Mouse (Mus musculus) hindbrain, postnatal 0 days (tissue): ENCODE data around the gene Upp1. TPM values are rescaled to one million over a fixed set of nuclear protein-coding genes. Genes with fewer than 3 reads are reported as not detected.

Source experiments
- ATAC-seq: fragments of 200-750 bp; cut with Nextera tagmentation; 2 replicates; pipeline ENCODE4 v1.8.0; 2017; ENCODE audit warnings: mild to moderate bottlenecking, moderate TSS enrichment, moderate library complexity
- DNase-seq: peaks from one replicate; pipeline ENCODE4 v3.0.0-alpha.2; 2015; ENCODE audit warnings: low spot score
- H3K27ac ChIP-seq: fragments of 300-500 bp; sonication (generic); 2 replicates; pipeline ENCODE4 v1.5.1; 2014; ENCODE audit warnings: mild to moderate bottlenecking
- H3K27me3 ChIP-seq: fragments of 300-500 bp; sonication (generic); 2 replicates; pipeline ENCODE4 v1.6.1; 2014; ENCODE audit warnings: low read length, mixed read lengths; ENCODE audit not compliant: insufficient read depth
- H3K36me3 ChIP-seq: fragments of 300-500 bp; sonication (generic); 2 replicates; pipeline ENCODE4 v1.6.1; 2014; ENCODE audit warnings: low read length, mixed read lengths; ENCODE audit not compliant: insufficient read depth
- H3K4me1 ChIP-seq: fragments of 300-500 bp; sonication (generic); 2 replicates; pipeline ENCODE4 v1.6.1; 2014; ENCODE audit warnings: antibody characterized with exemption, low read length, mixed read lengths; ENCODE audit not compliant: insufficient read depth
- H3K4me2 ChIP-seq: fragments of 300-500 bp; sonication (generic); 2 replicates; pipeline ENCODE4 v1.6.1; 2014; ENCODE audit warnings: low read depth, mild to moderate bottlenecking, low read length, moderate library complexity, mixed read lengths
- H3K4me3 ChIP-seq: fragments of 300-500 bp; sonication (generic); 2 replicates; pipeline ENCODE4 v1.5.1; 2014; ENCODE audit warnings: low read length
- H3K9ac ChIP-seq: fragments of 300-500 bp; sonication (generic); replicated peaks from 2 replicates; pipeline ENCODE4 v1.6.1; 2014; ENCODE audit warnings: mild to moderate bottlenecking, low read length, moderate library complexity, mixed read lengths
- H3K9me3 ChIP-seq: fragments of 300-500 bp; sonication (generic); 2 replicates; pipeline ENCODE4 v1.6.1; 2016; ENCODE audit warnings: low read length, mixed read lengths
- CTCF ChIP-seq: IDR thresholded peaks from 2 replicates; pipeline ENCODE4 v1.5.1; 2016; ENCODE audit warnings: antibody characterized with exemption, control low read depth, low read depth
- WGBS: fragments of 180-500 bp; shearing (Covaris S2); extraction: QIAGEN DNeasy Blood & Tissue Kit; methylation state at CpG from one replicate; pipeline ENCODE4 v1.1.7; 2014; 5-methylcytosine and 5-hydroxymethylcytosine counted together
- polyA plus RNA-seq: library from polyadenylated mRNA; unstranded; fragments of >200 nt; fragmentation: Nextera tagmentation; extraction: Ambion mirVana; gene quantifications from 2 replicates; pipeline ENCODE4 v1.2.1, GENCODE M21; 2015
- total RNA-seq: library from RNA; depleted of rRNA; stranded (reverse); fragments of >200 nt; gene quantifications from 2 replicates; pipeline ENCODE4 v1.2.3, GENCODE M21; 2014; rRNA removed

Upp1 gene
- 4.3 and 6.5 TPM in 2 replicates for total RNA-seq
- 5.1 and 6.3 TPM in 2 replicates for polyA plus RNA-seq

DNA sequence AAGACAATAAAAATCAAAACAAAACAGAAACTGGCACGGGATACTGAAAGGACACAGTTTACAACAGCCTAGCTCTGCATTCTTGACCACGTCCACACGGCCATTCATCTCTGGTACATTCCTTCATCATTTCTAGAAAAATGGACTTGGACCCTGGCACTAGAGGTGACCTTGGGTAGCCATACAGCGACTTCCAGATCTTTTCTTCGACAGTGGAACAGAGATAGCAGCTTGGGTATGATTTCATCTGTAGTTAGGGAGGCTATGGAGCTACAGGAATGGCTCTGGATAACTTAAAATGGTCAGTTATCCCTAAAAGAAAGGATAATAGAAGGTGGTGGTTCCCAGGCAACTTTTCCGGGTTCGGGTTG lies at the start of gene Upp1:
Gene Upp1 (plus strand): TSS at position 54 of the 371 bp plus-strand sequence.
- Histone ChIP-seq H3K9ac (peak within 1 kb of the TSS; percentile 22; the same call in 1 of the 2 replicates), H3K27ac (no peak within 1 kb of the TSS; the same call in 1 of the 2 replicates), H3K36me3 (no peaks in the 10 kb centered on the region), H3K27me3 (peaks cover 9% of the 10 kb centered on the region; the same call in 1 of the 2 replicates), H3K4me2 (peak within 1 kb of the TSS; percentile 98), H3K4me1 (peaks cover 6% of the 10 kb centered on the region), H3K4me3 (peak within 1 kb of the TSS; percentile 44), H3K9me3 (no peaks in the 10 kb centered on the region)
- 5% methylated on average over 7 of the region's 7 CpGs for WGBS
- 0 out of 2 replicates have a peak, but pooled peaks have one; percentile 6 for ATAC-seq
- TF ChIP-seq CTCF, result no peak
- DNase-seq, result no peak

DNA sequence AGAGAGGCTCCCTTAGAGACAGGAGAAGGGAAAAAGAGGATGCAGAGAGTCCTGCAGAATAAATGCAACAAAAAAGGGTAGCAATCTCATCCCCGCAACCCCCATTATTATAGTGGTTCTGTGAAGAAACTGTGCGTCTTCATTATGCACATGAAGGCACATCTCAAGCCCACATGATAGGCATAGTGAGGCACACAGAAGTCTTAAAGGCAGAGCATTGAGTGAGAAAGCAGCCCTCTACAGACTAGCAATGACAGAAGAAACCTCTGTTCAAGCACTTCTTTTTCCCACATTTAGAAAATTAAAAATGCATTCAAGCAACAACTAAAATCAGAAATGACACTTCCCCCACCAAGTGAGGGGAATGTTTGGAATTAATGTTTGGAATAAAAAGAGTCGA lies 41.5 kb upstream of the Upp1 start:
- H3K9me3 ChIP-seq, result no peaks in the 10 kb centered on the region
- DNase-seq, result no peak
- H3K27me3 ChIP-seq, result no peaks in the 10 kb centered on the region
- no peaks in the 10 kb centered on the region for H3K4me1 ChIP-seq
- no peak overlapping the region for H3K4me2 ChIP-seq
- no peaks in the 10 kb centered on the region for H3K36me3 ChIP-seq
- H3K9ac ChIP-seq, result no peak overlapping the region
- no peak for TF ChIP-seq CTCF
- ATAC-seq, result no peak
- H3K27ac ChIP-seq, result no peak overlapping the region
- WGBS, result 82% methylated on average over 3 of the region's 3 CpGs
- H3K4me3 ChIP-seq, result no peak overlapping the region

DNA sequence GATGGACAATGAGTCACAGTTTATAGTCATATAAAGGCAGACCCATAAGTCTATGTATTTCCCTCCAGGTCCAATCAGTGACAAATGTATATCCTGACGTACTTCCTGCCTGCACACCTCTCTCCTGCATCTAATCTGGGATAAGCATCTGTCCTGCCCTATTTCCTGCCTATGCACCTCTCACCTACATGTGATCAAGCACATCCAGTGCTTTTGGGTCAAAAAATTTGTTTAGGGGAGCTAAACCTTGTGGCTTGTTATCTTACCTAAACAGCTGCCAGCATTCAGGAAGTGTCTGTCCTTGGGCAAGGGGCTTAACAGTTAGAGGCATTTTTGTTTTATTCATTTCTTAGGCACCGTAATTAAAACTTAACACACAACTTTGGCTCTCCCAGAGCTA lies 4.7 kb upstream of the Upp1 start:
- H3K27ac ChIP-seq, result no peak overlapping the region
- 0 out of 2 replicates have a peak, but pooled peaks cover 6% of the 10 kb centered on the region for H3K27me3 ChIP-seq
- no peak overlapping the region for H3K4me2 ChIP-seq
- no peak overlapping the region for H3K4me3 ChIP-seq
- no peaks in the 10 kb centered on the region for H3K4me1 ChIP-seq
- TF ChIP-seq CTCF, result no peak
- H3K36me3 ChIP-seq, result no peaks in the 10 kb centered on the region
- no peaks in the 10 kb centered on the region for H3K9me3 ChIP-seq
- ATAC-seq (no peak), DNase-seq (no peak)
- no peak overlapping the region for H3K9ac ChIP-seq
- WGBS, result 92% methylated on average over 2 of the region's 2 CpGs

DNA sequence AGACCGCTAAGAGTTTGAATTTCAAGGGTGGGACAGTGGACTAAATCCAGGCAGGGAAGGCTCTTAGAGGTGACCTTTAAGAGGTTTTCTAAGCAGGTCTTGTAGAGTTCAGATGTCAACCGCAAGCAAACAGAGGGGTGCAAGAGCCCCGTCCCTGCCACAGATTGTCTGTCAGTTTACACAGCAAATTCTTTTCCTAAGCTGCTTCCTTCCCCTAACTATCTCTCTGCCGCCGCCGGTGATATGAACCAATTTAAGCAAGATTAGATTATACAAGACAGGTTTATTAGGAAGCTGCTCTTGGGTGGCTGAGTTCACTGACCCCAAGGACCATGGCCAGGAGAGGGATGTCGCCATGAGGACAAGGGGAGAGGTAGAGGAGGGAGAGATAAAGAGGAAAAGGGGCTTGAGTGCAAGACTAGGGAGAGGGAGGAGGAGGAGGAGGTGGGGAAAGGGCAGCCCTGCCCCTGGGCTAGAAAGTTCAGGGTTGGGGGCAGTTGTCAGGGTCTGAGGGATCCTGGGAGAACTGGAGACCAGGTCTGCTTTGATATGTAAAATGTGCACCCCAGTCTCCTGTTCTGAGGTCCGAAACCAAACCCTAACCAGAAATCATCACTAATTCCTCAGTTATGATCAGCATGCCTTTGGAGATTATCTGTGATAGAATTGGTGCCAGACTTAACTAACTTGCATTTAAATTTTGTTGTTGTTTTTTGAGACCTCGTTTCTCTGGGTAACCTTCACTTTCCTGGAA lies 2.4 kb upstream of the Upp1 start:
- 23% methylated on average over 9 of the region's 9 CpGs for WGBS
- DNase-seq (no peak), ATAC-seq (no peak)
- no peak for TF ChIP-seq CTCF
- no peaks in the 10 kb centered on the region for H3K9me3 ChIP-seq
- H3K27ac ChIP-seq, result no peak overlapping the region
- H3K27me3 ChIP-seq, result peaks cover 9% of the 10 kb centered on the region; the same call in 1 of the 2 replicates
- no peak overlapping the region for H3K9ac ChIP-seq
- H3K36me3 ChIP-seq, result no peaks in the 10 kb centered on the region
- H3K4me1 ChIP-seq, result peaks cover 6% of the 10 kb centered on the region
- peak overlapping the region; percentile 41; the same call in 1 of the 2 replicates for H3K4me2 ChIP-seq
- H3K4me3 ChIP-seq, result no peak overlapping the region

DNA sequence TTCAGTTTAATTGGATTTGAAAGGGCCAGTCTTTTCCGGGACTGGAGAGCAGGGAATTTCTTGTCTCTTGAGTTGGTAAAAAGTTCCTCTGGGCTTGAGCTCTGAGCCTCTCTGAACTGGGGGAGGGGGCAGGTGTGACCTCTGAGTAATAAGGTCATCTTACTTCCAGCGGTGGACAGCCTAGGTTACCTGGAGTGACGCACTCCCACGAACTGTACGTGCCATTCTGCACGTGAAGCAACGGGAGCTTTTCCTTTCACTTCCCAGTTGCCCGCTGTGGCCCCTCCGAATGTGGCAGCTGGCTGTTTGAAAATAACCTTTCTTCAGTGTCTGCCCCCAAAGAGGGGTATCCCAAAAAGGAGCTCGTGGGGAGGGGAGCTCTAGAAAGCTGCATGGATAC lies 1.8 kb upstream of the Upp1 start:
- no peak for TF ChIP-seq CTCF
- Histone ChIP-seq H3K9me3 (no peaks in the 10 kb centered on the region), H3K36me3 (no peaks in the 10 kb centered on the region), H3K4me2 (peak overlapping the region; percentile 41), H3K27ac (no peak overlapping the region), H3K9ac (no peak overlapping the region), H3K27me3 (peaks cover 9% of the 10 kb centered on the region; the same call in 1 of the 2 replicates), H3K4me3 (no peak overlapping the region), H3K4me1 (peaks cover 6% of the 10 kb centered on the region)
- WGBS, result 4% methylated on average over 10 of the region's 10 CpGs
- DNase-seq (no peak), ATAC-seq (no peak)

DNA sequence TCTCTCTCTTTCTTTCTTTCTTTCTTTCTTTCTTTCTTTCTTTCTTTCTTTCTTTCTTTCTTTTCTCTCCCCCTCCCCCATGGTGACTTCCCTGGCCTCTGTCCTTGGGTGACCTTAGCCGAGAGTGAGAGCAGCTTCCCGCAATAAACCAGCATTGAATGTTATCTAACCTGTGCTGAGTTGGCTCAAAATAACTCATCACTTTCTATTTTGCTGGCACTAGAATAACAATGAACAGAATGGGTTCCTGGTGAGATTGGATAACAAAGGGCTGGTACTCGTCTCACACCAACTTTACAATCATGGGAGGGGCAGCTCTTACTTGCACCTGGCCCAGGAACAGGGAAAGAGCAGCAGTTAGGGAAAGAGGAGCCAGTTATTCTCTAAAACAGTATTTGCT lies 987 bp upstream of the Upp1 start:
- H3K36me3 ChIP-seq, result no peaks in the 10 kb centered on the region
- H3K9ac ChIP-seq, result no peak overlapping the region
- DNase-seq (no peak), ATAC-seq (no peak)
- TF ChIP-seq CTCF, result no peak
- H3K27ac ChIP-seq, result no peak overlapping the region
- no peak overlapping the region for H3K4me2 ChIP-seq
- peaks cover 9% of the 10 kb centered on the region; the same call in 1 of the 2 replicates for H3K27me3 ChIP-seq
- H3K4me1 ChIP-seq, result peaks cover 6% of the 10 kb centered on the region
- H3K9me3 ChIP-seq, result no peaks in the 10 kb centered on the region
- WGBS, result 9% methylated on average over 3 of the region's 3 CpGs
- H3K4me3 ChIP-seq, result no peak overlapping the region

DNA sequence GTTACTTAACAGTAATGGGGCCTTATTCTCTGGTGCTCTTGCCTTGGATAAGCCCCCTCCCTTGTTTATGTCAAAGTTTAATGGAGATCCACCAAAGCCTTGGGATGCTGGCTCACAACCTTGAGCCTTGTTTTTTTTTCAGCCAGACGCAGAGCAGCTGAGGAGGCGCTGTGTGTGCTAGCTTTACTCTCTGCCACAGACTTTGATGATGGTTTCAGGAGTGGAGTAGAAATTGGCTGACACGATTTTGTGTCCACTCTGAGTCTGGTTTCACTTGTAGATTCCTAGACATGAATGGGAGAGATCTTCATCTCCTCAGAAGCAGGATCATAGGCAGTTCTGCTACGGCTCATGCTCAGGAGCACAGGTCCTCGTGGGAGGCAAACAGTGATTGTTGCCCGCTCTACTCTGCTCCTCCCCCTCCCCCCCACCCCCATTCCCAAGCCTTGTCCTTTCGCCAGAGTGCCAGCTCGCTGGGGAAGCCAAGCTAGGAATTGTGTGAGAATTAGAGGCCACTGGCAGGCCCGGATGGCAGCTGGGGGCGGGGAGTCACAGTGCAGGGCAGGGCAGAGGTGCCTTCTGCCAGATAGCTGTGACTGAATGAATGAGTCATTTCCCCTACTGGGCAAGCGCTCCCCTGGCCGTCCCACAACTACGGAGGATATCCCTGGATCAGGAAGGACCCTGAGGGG lies 399 bp upstream of the Upp1 start:
- TF ChIP-seq CTCF, result no peak
- Histone ChIP-seq H3K27ac (no peak overlapping the region; the same call in 1 of the 2 replicates), H3K36me3 (no peaks in the 10 kb centered on the region), H3K4me2 (peak overlapping the region; percentile 98), H3K27me3 (peaks cover 9% of the 10 kb centered on the region; the same call in 1 of the 2 replicates), H3K9ac (no peak overlapping the region), H3K9me3 (no peaks in the 10 kb centered on the region), H3K4me3 (peak overlapping the region; percentile 44), H3K4me1 (peaks cover 6% of the 10 kb centered on the region)
- ATAC-seq, result peak; percentile 64
- peak; percentile 35 for DNase-seq
- WGBS, result 2% methylated on average over 13 of the region's 13 CpGs
